Mouse (Mus musculus): ENCODE results near the gene Ttll1.

Ttll1 gene

DNA sequence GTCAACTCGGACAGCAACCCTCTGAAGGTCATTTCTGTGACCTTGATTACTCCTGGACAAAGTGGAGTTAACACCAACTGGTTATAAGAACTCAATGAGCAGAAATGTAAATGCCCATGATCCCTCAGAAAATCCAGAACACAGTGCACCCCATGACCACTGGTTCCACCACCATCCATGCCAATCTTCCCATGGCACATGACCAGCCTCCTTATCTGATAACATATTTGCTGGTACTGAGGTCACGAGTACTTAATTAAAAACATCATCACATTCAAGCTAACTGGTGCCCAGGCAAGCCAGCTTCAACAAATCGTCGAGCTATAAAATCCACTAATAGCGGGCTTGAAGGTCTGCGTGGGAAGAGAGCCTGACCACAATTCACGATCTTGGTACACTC is 56.3 kb downstream of the Ttll1 start:
- DNase-seq: no peak

DNA sequence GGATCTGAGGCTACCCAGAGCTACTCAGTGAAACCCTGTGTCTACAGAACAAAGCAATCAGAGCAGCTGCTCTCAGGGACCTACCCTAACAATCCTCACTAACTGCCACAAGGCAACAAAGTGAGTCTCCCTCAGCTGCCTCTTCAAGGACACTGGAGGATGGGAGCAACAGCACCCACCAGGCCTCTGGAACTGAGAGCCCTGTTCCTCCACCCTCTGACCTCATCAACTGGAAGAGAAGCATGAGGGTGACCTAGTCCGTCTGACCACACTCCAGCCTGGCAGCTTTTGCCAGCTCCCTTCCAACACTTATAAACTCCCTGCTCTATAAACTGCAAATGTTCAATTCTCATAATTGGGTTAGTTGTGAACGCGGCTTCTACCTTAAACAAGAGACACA is 56.8 kb downstream of the Ttll1 start:
- no peak for DNase-seq

DNA sequence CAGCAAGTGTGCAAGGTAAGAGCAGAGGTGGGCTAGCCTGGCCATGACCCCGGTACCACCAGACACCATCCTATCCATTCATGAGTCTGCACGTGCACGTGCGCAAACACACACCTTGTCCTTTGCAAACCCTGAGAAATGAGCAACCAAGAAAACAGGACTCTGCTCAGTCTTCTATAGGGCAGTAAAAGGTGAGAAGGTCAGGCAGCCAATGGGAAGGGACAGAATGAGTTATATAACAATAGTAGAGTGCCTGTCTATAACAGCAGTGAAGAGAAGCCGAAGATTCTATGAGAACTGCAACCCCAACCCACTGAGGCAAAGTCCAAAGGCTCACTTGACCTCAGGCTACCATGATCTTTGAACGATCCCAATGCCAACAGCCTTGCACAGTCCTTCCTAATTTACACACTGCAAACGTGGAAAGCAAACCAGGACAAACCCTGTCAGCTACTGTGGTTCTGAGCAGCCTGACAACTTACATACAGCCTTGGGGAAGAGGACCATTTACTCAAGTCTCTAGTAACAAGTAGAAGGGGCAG is 58.4 kb downstream of the Ttll1 start:
- no peak for DNase-seq

GRCm38 (mm10) chr15:83451621-83452210 is 59.0 kb downstream of the Ttll1 start:
- no peak for DNase-seq

DNA sequence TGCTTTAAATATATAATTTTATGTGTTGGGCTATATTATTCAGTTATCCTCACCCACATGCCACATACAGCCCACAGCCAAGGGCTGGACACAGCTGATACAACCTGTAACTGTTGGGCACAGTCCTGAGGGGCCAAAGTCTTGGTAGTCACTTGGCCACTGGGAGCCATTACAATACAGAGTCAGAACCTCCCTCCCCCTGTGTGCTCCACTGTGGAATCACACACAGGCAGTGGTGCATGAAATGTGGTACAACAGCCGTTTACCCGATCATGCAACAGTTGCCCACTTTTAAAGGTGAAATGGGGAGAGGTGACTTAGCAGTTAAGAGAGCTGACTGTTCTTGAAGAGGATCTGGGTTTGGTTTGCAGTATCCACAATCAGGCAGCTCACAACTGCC is 60.7 kb downstream of the Ttll1 start:
- no peak for DNase-seq

DNA sequence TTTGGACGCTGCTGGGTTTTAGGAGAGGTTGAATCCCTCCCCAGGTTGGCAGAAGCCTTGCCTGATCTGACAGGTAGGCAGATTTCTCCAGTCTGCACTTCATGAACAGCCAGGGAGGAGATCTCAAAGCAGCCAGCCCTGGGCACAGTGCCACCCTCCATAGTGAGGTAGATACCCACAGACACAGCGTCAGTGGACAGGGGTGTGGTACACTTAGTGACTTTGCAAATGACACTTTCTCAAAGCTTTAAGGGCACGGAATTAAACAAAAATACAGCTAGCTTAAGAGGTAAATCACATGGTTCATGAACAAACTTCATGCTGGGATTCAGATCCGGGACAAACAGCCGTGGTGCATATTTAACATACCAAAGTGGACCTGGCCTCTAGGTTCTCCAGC is 62.0 kb downstream of the Ttll1 start:
- no peak for DNase-seq

DNA sequence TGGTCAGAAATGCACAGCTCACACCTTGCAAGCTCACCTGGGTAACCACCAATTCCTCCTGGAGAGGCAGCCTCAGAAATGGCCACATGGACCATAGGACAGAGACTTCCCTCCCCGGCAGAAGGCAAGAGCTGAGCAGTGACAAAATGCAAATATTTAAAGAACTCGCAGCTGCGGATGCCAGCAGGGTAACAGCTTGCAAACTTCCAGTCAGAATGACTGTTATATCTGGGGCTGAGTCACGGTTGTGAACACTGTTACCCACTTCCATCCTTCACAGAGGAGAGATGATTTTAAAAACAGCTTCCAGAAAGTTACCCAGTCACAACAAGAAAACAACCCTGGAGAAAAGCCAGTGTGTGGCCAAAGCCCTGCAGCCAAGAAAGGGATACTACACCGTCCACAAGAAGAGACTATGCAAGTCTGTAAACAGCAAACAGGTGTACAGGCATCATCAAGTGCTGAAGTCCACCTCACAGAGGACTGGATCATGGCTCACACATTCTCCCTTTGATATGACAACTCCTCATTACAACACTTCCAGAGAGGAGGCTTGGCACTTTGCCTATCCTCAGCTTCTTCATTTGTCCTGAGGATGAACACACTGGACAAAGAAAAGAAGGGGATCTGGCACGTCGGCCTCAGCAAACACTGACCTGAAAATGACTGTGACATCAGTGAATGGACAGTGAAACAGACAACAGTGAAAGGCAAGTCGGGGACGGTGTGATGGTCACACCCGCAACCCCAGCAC is 62.7 kb downstream of the Ttll1 start:
- peak; percentile 35 to 42 for DNase-seq

- no peak for DNase-seq
Measured at GRCm38 (mm10) chr15:83445908-83446307, 64.8 kb downstream of the Ttll1 start.

GRCm38 (mm10) chr15:83445383-83445782 is 65.3 kb downstream of the Ttll1 start:
- no peak for DNase-seq

DNA sequence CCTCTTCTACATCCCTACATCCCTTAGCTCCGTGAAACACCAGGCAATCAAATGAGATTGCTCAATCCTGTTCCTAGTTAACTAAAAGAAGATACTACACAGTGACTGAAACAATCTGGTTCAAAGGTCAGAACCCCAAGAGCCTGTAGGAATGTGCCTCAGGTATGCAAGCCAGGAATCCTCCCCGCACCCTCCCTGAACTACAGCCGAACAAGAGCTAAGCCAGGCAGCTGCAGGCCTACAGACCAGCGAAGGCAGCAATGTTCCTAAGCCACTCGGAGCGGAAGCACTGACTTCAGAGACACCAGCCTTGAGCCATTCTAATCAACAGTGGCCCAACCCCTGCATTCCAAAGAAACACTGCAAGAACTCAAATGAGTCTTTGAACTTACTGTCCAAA is 66.3 kb downstream of the Ttll1 start:
- no peak for DNase-seq

DNA sequence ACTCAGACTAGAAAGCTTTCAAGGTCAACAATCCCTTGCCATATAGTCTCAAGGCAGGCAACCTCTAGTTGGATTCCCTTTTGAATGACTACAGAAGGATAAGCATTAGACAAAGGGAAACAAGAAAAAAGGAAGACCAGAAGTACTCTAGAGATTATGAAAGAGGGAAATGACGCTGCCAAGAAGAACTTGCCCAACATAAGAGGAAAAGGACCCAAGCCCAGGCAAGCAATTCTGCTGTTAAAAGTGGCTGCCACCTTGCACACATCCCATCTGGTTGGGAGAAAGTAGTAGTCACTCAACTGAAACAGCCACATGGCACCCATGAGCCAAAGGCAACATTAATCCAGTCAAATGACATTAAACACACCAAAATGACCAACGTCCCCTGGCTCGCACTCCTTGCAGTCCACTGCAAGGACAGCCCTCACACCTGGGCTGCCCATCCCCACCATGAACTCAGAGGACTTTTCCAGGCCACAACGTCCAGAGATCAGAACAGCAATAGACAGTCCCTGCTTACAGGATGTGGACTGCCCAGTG is 68.1 kb downstream of the Ttll1 start:
- no peak for DNase-seq

GRCm38 (mm10) chr15:83440726-83441125 is 70.0 kb downstream of the Ttll1 start:
- DNase-seq: no peak

GRCm38 (mm10) chr15:83436541-83436940 is 74.2 kb downstream of the Ttll1 start:
- DNase-seq: no peak

- DNase-seq: no peak
Measured at GRCm38 (mm10) chr15:83435324-83436090, 75.2 kb downstream of the Ttll1 start.

DNA sequence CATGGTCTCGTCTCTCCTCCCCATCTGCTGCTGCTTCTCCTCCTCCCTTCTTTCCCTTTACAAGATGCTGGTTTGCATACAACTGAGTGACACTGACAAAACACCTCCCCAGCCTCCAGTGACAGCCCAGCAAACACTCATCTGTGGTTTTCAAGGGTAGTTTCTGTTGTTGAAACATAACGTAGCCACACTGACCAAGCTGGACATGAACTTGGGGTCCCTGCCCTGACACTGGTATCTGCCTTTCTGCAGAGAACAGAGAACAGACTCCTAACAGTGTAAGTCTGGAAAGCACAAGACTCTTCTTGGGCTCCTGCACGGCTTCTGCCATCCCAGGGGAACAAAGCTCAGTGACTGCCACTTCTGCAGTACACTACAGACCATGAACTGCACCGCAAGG is 76.0 kb downstream of the Ttll1 start:
- no peak for DNase-seq

All from B cell, adult 2 months (primary cell).